Mouse (Mus musculus): Measurements from ENCODE around the gene 4933415F23Rik. TPM values are rescaled to one million over a fixed set of nuclear protein-coding genes. Genes with fewer than 3 reads are reported as not detected.

4933415F23Rik gene
- polyA plus RNA-seq, 1 experiment from 2014 or later, result not detected

- 79% methylated on average over 4 of the region's 4 CpGs for WGBS
- Histone ChIP-seq H3K27ac (no peak overlapping the region), H3K9me3 (no peaks in the 10 kb centered on the region)
Measured at GRCm38 (mm10) chr1:23097996-23098395, 4.1 kb downstream of the 4933415F23Rik start.

DNA sequence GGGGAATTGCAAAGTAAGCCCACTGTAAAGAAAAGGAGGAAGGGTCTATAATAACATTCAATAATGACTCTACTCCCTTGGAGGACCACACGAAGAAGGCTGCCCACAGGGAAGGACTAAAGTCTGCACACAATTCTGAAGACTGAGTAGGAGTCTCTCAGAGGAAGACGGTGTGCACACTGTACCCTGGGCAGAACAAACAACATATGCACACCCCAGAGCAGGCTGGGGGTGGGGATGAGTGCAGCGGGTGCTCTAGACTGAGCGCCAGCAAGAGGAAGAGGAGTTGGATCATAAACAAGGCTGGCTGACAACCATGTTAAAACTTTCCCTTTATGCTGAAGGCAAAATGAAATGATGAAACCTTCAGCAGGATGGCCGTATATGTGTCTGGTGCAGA is 34.3 kb downstream of the 4933415F23Rik start:
- Histone ChIP-seq H3K36me3 (no peaks in the 10 kb centered on the region), H3K9ac (no peak overlapping the region), H3K9me3 (no peaks in the 10 kb centered on the region), H3K4me3 (no peak overlapping the region), H3K27ac (no peak overlapping the region), H3K27me3 (no peaks in the 10 kb centered on the region), H3K4me2 (replicated peaks) (no peak overlapping the region), H3K4me1 (no peaks in the 10 kb centered on the region)
- ATAC-seq (ENCODE audit: low FRiP score, low read depth), result no peak
- 84% methylated on average over 5 of the region's 5 CpGs for WGBS

More at GRCm38 (mm10) chr1:23097996-23098395, 4.1 kb downstream of the 4933415F23Rik start:
- no peak overlapping the region for H3K4me2 ChIP-seq (replicated peaks)
- no peak overlapping the region for H3K9ac ChIP-seq
- no peaks in the 10 kb centered on the region for H3K36me3 ChIP-seq
- no peaks in the 10 kb centered on the region for H3K4me1 ChIP-seq
- H3K4me3 ChIP-seq, result no peak overlapping the region
- ATAC-seq (ENCODE audit: low FRiP score, low read depth), result no peak; the same call in 1 of the 2 replicates
- H3K27me3 ChIP-seq, result no peaks in the 10 kb centered on the region

DNA sequence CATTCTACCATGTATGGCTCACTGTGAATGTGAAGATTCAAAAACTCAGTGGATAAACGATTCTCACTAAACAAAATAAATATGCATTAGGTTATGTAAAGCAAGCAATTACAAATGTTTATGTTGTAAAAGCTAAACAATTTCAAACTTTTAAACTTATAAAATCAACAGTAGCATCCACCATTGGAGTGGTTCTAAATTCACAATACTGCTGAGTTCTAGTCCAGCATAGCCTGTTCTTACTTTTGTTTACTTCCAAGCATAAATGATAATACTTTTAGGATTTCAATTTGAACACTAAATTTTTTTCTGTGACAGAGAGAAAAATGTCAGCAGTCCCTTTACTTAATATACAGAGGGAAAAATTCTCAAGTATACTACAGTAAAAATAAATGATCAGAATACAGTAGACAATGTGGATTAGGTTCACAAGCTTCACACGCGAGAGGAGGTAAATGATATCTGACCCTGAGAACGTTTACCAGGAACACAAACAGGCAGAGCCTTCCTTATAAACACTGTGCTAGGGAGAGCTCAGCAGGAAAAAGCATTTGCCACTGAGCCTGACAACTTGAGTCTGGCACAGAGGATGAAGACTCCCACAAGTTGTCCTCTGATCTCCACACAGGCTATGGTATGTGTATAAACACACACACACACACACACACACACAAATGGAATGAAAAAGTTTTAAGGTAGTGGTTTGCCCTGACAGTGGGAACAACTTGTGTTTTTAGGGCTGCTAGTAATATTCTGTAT is 37.2 kb downstream of the 4933415F23Rik start:
- whole genome bisulfite sequencing, result 54% methylated on average over 4 of the region's 4 CpGs
- Histone ChIP-seq H3K4me2 (replicated peaks) (no peak overlapping the region), H3K27me3 (no peaks in the 10 kb centered on the region), H3K9me3 (no peaks in the 10 kb centered on the region), H3K4me3 (no peak overlapping the region), H3K4me1 (no peaks in the 10 kb centered on the region), H3K9ac (no peak overlapping the region), H3K36me3 (no peaks in the 10 kb centered on the region), H3K27ac (no peak overlapping the region)
- ATAC-seq (ENCODE audit: low FRiP score, low read depth), result no peak

- Histone ChIP-seq H3K4me1 (no peaks in the 10 kb centered on the region), H3K36me3 (no peaks in the 10 kb centered on the region), H3K9me3 (no peaks in the 10 kb centered on the region), H3K4me2 (replicated peaks) (no peak overlapping the region), H3K4me3 (no peak overlapping the region), H3K27ac (no peak overlapping the region), H3K27me3 (no peaks in the 10 kb centered on the region), H3K9ac (no peak overlapping the region)
- WGBS, result 67% methylated on average over 2 of the region's 2 CpGs
- ATAC-seq (ENCODE audit: low FRiP score, low read depth), result no peak
Measured at GRCm38 (mm10) chr1:23063946-23064345, 38.1 kb downstream of the 4933415F23Rik start.

- no peak overlapping the region for H3K27ac ChIP-seq
- H3K9ac ChIP-seq, result no peak overlapping the region
- no peaks in the 10 kb centered on the region for H3K36me3 ChIP-seq
- H3K4me2 ChIP-seq (replicated peaks), result peak overlapping the region; percentile 28; the same call in 1 of the 2 replicates
- peak; percentile 94 for ATAC-seq (ENCODE audit: low FRiP score, low read depth)
- 28% methylated on average over 14 of the region's 14 CpGs for WGBS
- H3K27me3 ChIP-seq, result no peaks in the 10 kb centered on the region
- H3K9me3 ChIP-seq, result no peaks in the 10 kb centered on the region
- no peak overlapping the region for H3K4me3 ChIP-seq
- H3K4me1 ChIP-seq, result no peaks in the 10 kb centered on the region
Measured at GRCm38 (mm10) chr1:23061614-23062373, 40.3 kb downstream of the 4933415F23Rik start.

GRCm38 (mm10) chr1:23060056-23060455 is 42.0 kb downstream of the 4933415F23Rik start:
- H3K9ac ChIP-seq, result no peak overlapping the region
- WGBS, result 92% methylated on average over 9 of the region's 9 CpGs
- no peak overlapping the region for H3K4me3 ChIP-seq
- no peaks in the 10 kb centered on the region for H3K9me3 ChIP-seq
- no peak for ATAC-seq (ENCODE audit: low FRiP score, low read depth)
- no peak overlapping the region for H3K27ac ChIP-seq
- H3K36me3 ChIP-seq, result no peaks in the 10 kb centered on the region
- H3K27me3 ChIP-seq, result no peaks in the 10 kb centered on the region
- no peaks in the 10 kb centered on the region for H3K4me1 ChIP-seq
- H3K4me2 ChIP-seq (replicated peaks), result no peak overlapping the region
